Mouse (Mus musculus) limb, embryonic 12.5 days (tissue): ENCODE data around the gene Gm17617. TPM values are rescaled to one million over a fixed set of nuclear protein-coding genes. Genes with fewer than 3 reads are reported as not detected.
A peak's percentile ranks its signal among the peaks of the same experiment; 100 is the strongest.

ENCODE experiments used
- ATAC-seq: fragments of 200-750 bp; cut with Nextera tagmentation; 2 replicates; pipeline ENCODE4 v1.8.0; 2017; ENCODE audit warnings: low read depth, moderate TSS enrichment; ENCODE audit not compliant: insufficient number of reproducible peaks, insufficient read depth, low FRiP score, low TSS enrichment
- H3K27ac ChIP-seq: fragments of 300-500 bp; sonication (generic); 2 replicates; pipeline ENCODE4 v1.5.1; 2016; ENCODE audit warnings: mild to moderate bottlenecking, moderate library complexity
- H3K27me3 ChIP-seq: fragments of 300-500 bp; sonication (generic); 2 replicates; pipeline ENCODE4 v1.6.1; 2016; ENCODE audit warnings: mild to moderate bottlenecking, moderate library complexity
- H3K36me3 ChIP-seq: fragments of 300-500 bp; sonication (generic); 2 replicates; pipeline ENCODE4 v1.6.1; 2016; ENCODE audit warnings: mild to moderate bottlenecking, moderate library complexity
- H3K4me1 ChIP-seq: fragments of 300-500 bp; sonication (generic); replicated peaks from 2 replicates; pipeline ENCODE4 v1.6.1; 2016
- H3K4me2 ChIP-seq: fragments of 300-500 bp; sonication (generic); 2 replicates; pipeline ENCODE4 v1.6.1; 2016; ENCODE audit warnings: mild to moderate bottlenecking, moderate library complexity
- H3K4me3 ChIP-seq: fragments of 300-500 bp; sonication (generic); replicated peaks from 2 replicates; pipeline ENCODE4 v1.5.1; 2016; ENCODE audit warnings: mild to moderate bottlenecking
- H3K9ac ChIP-seq: fragments of 300-500 bp; sonication (generic); replicated peaks from 2 replicates; pipeline ENCODE4 v1.6.1; 2016; ENCODE audit warnings: mild to moderate bottlenecking, moderate library complexity
- H3K9me3 ChIP-seq: fragments of 300-500 bp; sonication (generic); 2 replicates; pipeline ENCODE4 v1.6.1; 2016; ENCODE audit warnings: mild to moderate bottlenecking, moderate library complexity
- WGBS: fragments of 180-500 bp; shearing (Covaris S2); methylation state at CpG from one replicate; pipeline ENCODE4 v1.1.7; 2016; 5-methylcytosine and 5-hydroxymethylcytosine counted together
- polyA plus RNA-seq: library from polyadenylated mRNA; unstranded; fragments of >200 nt; fragmentation: Nextera tagmentation; extraction: Ambion mirVana; gene quantifications from 2 replicates; pipeline ENCODE4 v1.2.1, GENCODE M21; 2016

Gm17617 gene
- not detected in 2 replicates for polyA plus RNA-seq

GRCm38 (mm10) chr13:55133448-55133847 lies at the start of gene Gm17617:
Gene Gm17617 (minus strand): TSS chr13:55133548.
- no peak within 1 kb of the TSS for H3K4me3 ChIP-seq
- no peak within 1 kb of the TSS for H3K4me2 ChIP-seq
- no peaks in the 10 kb centered on the region for H3K4me1 ChIP-seq
- H3K36me3 ChIP-seq = peaks cover 59% of the 10 kb centered on the region
- ATAC-seq = no peak
- no peaks in the 10 kb centered on the region for H3K9me3 ChIP-seq
- no peaks in the 10 kb centered on the region for H3K27me3 ChIP-seq
- H3K9ac ChIP-seq = no peak within 1 kb of the TSS
- H3K27ac ChIP-seq = no peak within 1 kb of the TSS
- WGBS = 94% methylated on average over 2 of the region's 2 CpGs

- H3K9me3 ChIP-seq = no peaks in the 10 kb centered on the region
- WGBS = 4% methylated on average over 23 of the region's 23 CpGs
- H3K4me3 ChIP-seq = peak overlapping the region; percentile 38
- peak overlapping the region; percentile 57 for H3K4me2 ChIP-seq
- H3K27me3 ChIP-seq = no peaks in the 10 kb centered on the region
- H3K4me1 ChIP-seq = no peaks in the 10 kb centered on the region
- H3K27ac ChIP-seq = peak overlapping the region; percentile 83
- peak; percentile 70 for ATAC-seq
- H3K9ac ChIP-seq = peak overlapping the region; percentile 52
- H3K36me3 ChIP-seq = no peaks in the 10 kb centered on the region
These were observed 49.0 kb upstream of the Gm17617 start for GRCm38 (mm10) chr13:55182173-55182894.

GRCm38 (mm10) chr13:55181786-55182172 lies 48.4 kb upstream of the Gm17617 start:
- WGBS = 77% methylated on average over 2 of the region's 2 CpGs
- peak overlapping the region; percentile 52 for H3K9ac ChIP-seq
- no peak for ATAC-seq
- no peaks in the 10 kb centered on the region for H3K4me1 ChIP-seq
- H3K36me3 ChIP-seq = no peaks in the 10 kb centered on the region
- no peaks in the 10 kb centered on the region for H3K9me3 ChIP-seq
- H3K4me2 ChIP-seq = peak overlapping the region; percentile 57
- H3K27ac ChIP-seq = peak overlapping the region; percentile 83
- no peaks in the 10 kb centered on the region for H3K27me3 ChIP-seq
- H3K4me3 ChIP-seq = peak overlapping the region; percentile 38

DNA sequence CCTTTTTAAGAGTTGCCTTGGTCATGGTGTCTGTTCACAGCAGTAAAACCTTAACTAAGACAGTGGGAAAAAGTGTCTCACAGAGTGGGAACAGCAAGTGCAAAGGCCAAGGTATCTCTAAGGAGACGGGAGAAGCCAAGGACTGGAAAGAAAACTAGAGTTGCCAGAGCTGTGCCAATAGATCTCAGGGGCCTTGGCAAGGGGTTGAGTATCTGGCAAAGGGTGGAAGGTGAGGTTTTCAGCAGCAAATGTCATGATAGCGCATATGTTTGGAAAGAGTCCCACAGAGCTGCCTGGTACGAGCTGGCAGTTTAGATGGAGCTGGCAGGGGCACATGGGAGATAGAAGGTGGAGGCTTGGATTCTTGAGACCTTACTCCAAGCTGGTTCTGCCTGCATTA lies 46.2 kb upstream of the Gm17617 start:
- Histone ChIP-seq H3K27ac (no peak overlapping the region), H3K4me1 (no peaks in the 10 kb centered on the region), H3K27me3 (no peaks in the 10 kb centered on the region), H3K9ac (no peak overlapping the region), H3K36me3 (no peaks in the 10 kb centered on the region), H3K9me3 (no peaks in the 10 kb centered on the region), H3K4me2 (no peak overlapping the region), H3K4me3 (no peak overlapping the region)
- ATAC-seq = no peak
- 88% methylated on average over 3 of the region's 3 CpGs for WGBS

DNA sequence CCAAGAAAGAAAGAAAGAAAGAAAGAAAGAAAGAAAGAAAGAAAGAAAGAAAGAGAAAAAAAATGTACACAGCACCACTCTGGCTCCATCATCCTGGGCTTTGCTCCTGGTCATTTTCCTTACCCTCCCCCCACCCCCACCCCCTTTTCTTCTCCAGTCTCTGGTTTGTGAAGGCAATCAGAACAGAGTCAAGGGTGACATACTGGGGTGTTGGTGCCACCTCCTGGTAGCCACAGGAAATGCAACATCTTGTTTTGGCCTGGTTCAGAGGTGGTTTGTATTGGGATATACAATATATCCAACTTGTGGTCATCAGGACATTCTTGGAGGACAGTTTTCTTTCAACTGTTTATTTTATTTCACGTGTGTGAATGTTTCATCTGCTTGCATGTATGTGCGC lies 45.2 kb upstream of the Gm17617 start:
- Histone ChIP-seq H3K4me3 (no peak overlapping the region), H3K9ac (no peak overlapping the region), H3K36me3 (no peaks in the 10 kb centered on the region), H3K27me3 (no peaks in the 10 kb centered on the region), H3K4me2 (no peak overlapping the region), H3K4me1 (no peaks in the 10 kb centered on the region), H3K27ac (no peak overlapping the region), H3K9me3 (no peaks in the 10 kb centered on the region)
- 41% methylated on average over 2 of the region's 2 CpGs for WGBS
- ATAC-seq = no peak

- H3K4me3 ChIP-seq = no peak overlapping the region
- H3K4me1 ChIP-seq = no peaks in the 10 kb centered on the region
- H3K9me3 ChIP-seq = no peaks in the 10 kb centered on the region
- WGBS = 63% methylated on average over 4 of the region's 4 CpGs
- H3K4me2 ChIP-seq = no peak overlapping the region
- no peak for ATAC-seq
- no peaks in the 10 kb centered on the region for H3K27me3 ChIP-seq
- H3K27ac ChIP-seq = 0 out of 2 replicates have a peak overlapping the region, but pooled peaks have one; percentile 4
- no peaks in the 10 kb centered on the region for H3K36me3 ChIP-seq
- H3K9ac ChIP-seq = no peak overlapping the region
These were observed 44.7 kb upstream of the Gm17617 start for GRCm38 (mm10) chr13:55177903-55178496.

DNA sequence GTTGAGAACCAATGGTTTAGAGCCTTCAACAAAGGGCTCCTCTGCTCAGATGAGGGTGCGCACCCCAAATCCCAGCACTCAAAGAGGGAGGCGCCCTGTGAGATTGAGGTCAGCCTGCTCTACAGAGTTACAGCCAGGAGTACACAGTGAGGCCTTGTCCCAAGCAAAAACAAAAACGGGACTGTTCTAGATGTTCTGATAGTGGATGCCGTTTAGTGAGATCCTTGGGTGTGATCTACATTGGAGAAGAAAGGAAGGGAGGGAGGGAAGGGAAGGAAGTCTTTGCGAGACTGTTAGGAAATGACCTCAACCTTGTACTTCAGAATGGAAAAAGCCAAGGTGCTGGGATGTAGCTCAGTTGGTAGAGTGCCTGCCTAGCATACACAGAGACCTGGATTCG lies 42.9 kb upstream of the Gm17617 start:
- Histone ChIP-seq H3K4me3 (no peak overlapping the region), H3K4me1 (peaks cover 12% of the 10 kb centered on the region), H3K4me2 (no peak overlapping the region), H3K27ac (no peak overlapping the region), H3K9me3 (no peaks in the 10 kb centered on the region), H3K36me3 (no peaks in the 10 kb centered on the region), H3K27me3 (no peaks in the 10 kb centered on the region; the same call in 1 of the 2 replicates), H3K9ac (no peak overlapping the region)
- no peak for ATAC-seq
- 84% methylated on average over 6 of the region's 6 CpGs for WGBS

GRCm38 (mm10) chr13:55174347-55174746 lies 41.0 kb upstream of the Gm17617 start:
- Histone ChIP-seq H3K4me3 (no peak overlapping the region), H3K36me3 (no peaks in the 10 kb centered on the region), H3K9me3 (no peaks in the 10 kb centered on the region), H3K27me3 (no peaks in the 10 kb centered on the region; the same call in 1 of the 2 replicates), H3K27ac (no peak overlapping the region; the same call in 1 of the 2 replicates), H3K9ac (no peak overlapping the region), H3K4me2 (no peak overlapping the region), H3K4me1 (peaks cover 15% of the 10 kb centered on the region)
- ATAC-seq = no peak
- WGBS = 67% methylated on average over 11 of the region's 11 CpGs

DNA sequence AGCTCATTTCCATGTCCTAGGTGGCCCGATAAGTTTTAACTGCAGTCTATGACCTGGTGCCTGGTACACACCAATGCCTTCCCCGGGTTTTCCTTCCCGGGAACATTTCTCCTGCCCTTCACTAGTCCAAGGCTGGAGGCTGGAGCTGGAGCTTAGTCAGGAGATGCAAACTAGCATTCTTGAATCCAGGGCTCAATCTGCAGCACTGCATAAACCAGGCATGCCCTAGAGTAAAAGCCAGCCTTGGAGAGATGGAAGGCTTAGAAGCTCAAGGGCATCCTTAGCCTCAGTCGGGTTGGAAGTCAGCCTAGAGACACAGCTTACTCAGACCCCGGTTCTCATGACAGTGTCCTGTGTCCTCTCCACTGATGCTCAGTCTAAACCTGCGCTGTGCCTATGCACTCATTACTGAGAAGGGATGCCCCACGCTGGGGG lies 39.0 kb upstream of the Gm17617 start:
- Histone ChIP-seq H3K4me1 (peaks cover 21% of the 10 kb centered on the region), H3K9ac (no peak overlapping the region), H3K27me3 (no peaks in the 10 kb centered on the region; the same call in 1 of the 2 replicates), H3K9me3 (no peaks in the 10 kb centered on the region), H3K27ac (peak overlapping the region; percentile 64; the same call in 1 of the 2 replicates), H3K4me2 (peak overlapping the region; percentile 50), H3K36me3 (no peaks in the 10 kb centered on the region), H3K4me3 (no peak overlapping the region)
- 53% methylated on average over 7 of the region's 7 CpGs for WGBS
- no peak for ATAC-seq

GRCm38 (mm10) chr13:55171517-55172335 lies 38.4 kb upstream of the Gm17617 start:
- peak overlapping the region; percentile 50 for H3K4me2 ChIP-seq
- no peaks in the 10 kb centered on the region for H3K36me3 ChIP-seq
- WGBS = 13% methylated on average over 26 of the region's 26 CpGs
- peaks cover 21% of the 10 kb centered on the region for H3K4me1 ChIP-seq
- H3K27me3 ChIP-seq = no peaks in the 10 kb centered on the region; the same call in 1 of the 2 replicates
- 0 out of 2 replicates have a peak overlapping the region, but pooled peaks have one; percentile 15 for H3K4me3 ChIP-seq
- peak overlapping the region; percentile 34; the same call in 1 of the 2 replicates for H3K9ac ChIP-seq
- H3K9me3 ChIP-seq = no peaks in the 10 kb centered on the region
- H3K27ac ChIP-seq = peak overlapping the region; percentile 64; the same call in 1 of the 2 replicates
- ATAC-seq = peak; percentile 18; the same call in 1 of the 2 replicates

DNA sequence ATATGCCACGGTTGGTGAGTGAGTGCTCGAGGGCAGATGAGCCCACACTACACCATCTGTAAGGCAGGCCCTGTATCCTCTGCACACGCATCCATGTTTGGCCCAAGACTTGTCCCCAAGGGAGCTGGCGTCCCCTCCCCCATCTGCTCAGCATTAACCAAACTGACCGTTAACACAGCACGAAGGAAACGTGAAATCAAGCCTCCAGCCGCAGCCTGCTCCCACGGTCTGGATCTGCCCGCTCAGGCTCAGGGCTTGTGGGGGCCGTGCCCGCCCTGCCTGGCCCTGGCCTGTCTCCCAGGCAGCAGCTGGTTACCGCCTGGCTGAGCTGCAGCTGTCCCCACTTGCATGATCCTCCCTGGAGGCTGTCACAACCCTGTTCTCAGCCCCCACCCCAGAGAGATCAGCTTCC lies 35.6 kb upstream of the Gm17617 start:
- peaks cover 21% of the 10 kb centered on the region for H3K4me1 ChIP-seq
- H3K9me3 ChIP-seq = no peaks in the 10 kb centered on the region
- 63% methylated on average over 13 of the region's 13 CpGs for WGBS
- no peaks in the 10 kb centered on the region; the same call in 1 of the 2 replicates for H3K27me3 ChIP-seq
- ATAC-seq = peak; percentile 80
- H3K27ac ChIP-seq = peak overlapping the region; percentile 45; the same call in 1 of the 2 replicates
- no peak overlapping the region for H3K4me3 ChIP-seq
- 0 out of 2 replicates have a peak overlapping the region, but pooled peaks have one; percentile 8 for H3K9ac ChIP-seq
- no peaks in the 10 kb centered on the region for H3K36me3 ChIP-seq
- no peak overlapping the region for H3K4me2 ChIP-seq
